Mouse (Mus musculus): ENCODE results near the gene Pdpk1. TPM values are rescaled to one million over a fixed set of nuclear protein-coding genes. Genes with fewer than 3 reads are reported as not detected.

Gene Pdpk1
- total RNA-seq (2023; ENCODE audit: inconsistent age): 64.1 to 73.9 TPM (median 67.7 TPM) in 4 replicates

DNA sequence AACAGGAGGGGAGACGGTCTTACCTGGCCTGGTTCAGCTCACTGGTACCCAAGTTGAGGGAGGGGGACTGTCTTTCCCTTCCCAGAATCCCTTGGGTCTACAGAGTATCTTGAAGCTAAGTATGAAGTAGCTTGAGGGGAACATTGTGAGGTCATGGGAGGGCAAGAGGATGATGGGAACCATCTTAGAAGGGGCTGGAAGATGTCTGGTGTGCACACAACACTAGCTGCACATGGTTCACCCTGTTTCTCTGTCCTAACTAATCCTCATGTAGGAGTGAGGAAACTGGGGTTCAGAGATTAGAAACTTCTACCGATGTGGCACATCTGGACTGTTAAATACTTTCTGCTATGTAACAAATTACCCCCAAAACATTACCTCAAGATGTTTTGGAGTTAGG, at the start of gene Pdpk1:
TSS of gene Pdpk1 (minus strand) at position 101 of the 400 bp plus-strand sequence.

DNA sequence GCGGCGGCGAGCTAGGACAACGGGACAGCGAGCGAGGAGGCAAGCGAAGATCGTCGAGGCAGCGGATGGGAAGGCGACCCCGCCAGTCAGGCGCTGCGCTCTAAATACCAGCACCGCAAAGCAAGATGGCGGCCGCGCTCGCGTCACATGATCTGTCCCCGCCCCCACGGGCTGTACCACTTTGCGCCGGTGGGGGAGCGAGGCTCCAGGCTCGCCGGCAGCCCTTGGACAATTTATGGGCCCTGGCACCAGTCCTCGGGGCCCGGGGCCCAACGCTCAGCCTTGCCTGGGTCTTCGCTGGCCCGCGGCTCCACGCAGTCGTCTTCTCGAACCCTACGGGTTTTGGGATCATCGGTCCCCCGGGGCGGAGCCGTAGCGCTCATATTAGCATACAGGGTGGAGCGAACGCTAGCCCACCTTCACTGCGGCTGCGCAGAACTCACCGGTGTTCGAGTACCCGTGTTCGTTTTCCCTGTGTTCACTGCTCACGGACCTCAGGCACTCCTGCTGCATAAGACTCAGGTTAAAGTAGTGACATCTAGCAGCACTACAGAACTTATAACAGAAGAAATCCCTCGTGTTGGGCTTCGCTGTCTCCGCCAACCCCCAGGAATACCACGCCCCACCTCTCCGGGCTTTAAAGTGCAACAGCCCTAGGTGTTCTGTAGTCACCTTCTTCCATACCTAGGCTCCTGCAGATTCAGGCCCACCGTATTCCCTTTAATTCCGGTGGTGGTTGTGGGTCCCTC, 18.8 kb upstream of the Pdpk1 start, which contains the start of gene Atp6v0c:
TSS of gene Atp6v0c (minus strand) at position 386 of the 749 bp plus-strand sequence.

DNA sequence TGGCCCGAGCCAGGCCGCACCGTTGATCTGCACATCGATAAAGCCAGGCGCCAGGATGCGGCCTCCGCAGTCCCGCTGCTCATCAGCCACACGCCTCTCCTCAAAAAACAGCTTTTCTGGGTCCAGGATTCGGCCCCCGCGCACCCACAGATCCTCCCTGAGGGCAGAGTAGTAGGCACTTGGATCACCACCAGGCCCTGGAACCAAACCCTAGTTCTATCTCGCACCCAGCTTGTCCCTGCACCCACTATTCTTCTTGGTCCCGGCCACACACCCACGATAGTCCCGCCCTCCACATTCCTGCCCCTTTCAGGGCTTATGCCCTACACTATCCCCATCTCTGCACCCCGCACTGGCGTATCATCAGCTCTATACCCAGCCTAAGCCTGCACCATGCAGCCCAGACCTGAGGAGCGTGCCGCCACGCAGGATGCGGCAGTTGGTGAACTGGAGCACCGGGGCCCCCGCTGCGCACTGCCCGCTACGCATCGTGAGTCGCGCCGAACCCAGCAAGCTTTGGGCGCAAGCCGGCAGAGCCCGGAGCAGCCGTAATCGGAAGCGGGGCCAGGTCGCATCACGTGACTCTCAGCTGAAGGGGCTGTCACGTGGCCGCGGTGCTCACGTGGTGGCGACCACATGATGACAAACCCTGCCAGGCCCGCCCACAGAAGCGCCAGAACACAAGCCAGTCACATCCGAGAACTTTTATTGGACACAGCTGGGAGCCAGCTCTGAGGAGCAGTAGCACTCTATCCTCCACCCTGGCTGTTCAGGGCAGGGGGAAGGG, 12.6 kb upstream of the Pdpk1 start, which contains the start of gene Amdhd2:
TSS of gene Amdhd2 (minus strand) at position 591 of the 787 bp plus-strand sequence.

DNA sequence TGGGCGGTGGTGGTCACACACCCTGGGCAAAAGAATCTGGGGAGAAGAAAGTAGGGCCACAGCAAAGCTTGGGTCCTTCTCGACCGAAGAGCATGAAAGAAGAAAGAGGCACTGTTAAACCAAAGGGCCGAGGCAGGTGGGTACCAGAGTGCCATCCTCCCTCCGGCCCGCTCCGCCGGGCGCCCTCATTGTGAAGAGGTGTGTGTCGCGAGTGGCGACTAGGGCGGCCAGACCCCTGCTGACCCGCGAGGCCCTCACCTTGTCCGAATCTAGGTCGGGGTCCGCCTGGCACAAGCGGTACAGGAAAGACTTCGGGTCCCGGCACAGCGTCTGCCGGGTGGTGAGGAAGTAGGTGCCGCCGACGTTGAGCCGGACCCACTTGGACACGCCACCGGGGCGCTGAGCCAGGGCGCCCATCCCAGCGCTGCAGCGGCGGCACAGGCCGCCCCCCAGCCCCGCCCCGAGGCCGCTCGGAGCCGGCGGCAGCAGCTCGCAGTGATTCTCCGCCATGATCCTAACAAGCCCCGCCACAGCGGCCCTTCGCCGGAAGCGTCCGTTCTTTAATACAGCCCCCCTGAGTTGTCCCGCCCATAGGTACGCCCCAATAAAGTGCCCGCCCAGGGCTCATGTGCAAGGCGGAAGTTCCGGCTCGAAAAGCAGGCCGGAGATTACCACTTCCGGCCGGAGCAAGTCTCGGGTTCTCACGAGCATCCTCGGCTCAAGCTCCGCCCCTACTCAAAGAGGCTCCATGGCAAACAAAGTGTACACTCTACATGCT, 77.6 kb downstream of the Pdpk1 start, which contains the start of gene Kctd5:
TSS of gene Kctd5 (minus strand) at position 567 of the 778 bp plus-strand sequence.

DNA sequence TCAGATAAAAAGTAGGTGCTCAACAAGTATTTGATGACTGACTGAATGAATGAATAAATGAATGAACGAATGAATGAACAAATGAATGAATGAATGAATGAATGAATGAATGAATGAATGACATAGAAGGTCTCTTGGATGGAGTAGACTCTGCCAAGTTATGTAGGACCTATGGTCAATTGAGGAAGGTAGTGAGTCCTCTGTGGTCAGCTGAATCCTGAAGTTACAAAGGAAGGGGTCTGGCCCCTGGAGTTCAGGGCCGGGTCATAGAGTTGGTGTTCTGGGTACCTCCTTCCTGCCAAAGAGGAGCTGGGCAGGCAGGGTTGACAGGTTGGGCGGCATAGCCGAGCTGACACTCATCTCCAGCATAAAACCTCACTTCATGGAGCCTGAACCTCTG, 112.9 kb downstream of the Pdpk1 start, which contains the start of gene Prss27:
TSS of gene Prss27 (plus strand) at position 301 of the 400 bp plus-strand sequence.

Other genes starting within 250 kb of the Pdpk1 start
- gene Dcpp3, start 233.5 kb downstream of the Pdpk1 start, total RNA-seq (2023; ENCODE audit: inconsistent age): not detected in 4 replicates
- gene Sbp, start 209.3 kb downstream of the Pdpk1 start, total RNA-seq (2023; ENCODE audit: inconsistent age): not detected in 4 replicates
- not detected in 4 replicates for gene Sbpl, start 195.7 kb downstream of the Pdpk1 start, total RNA-seq (2023; ENCODE audit: inconsistent age)
- gene Prss30, start 170.4 kb downstream of the Pdpk1 start, total RNA-seq (2023; ENCODE audit: inconsistent age): not detected in 4 replicates
- not detected in 4 replicates for gene Prss22, start 152.8 kb downstream of the Pdpk1 start, total RNA-seq (2023; ENCODE audit: inconsistent age)
- gene Prss27, start 112.8 kb downstream of the Pdpk1 start, total RNA-seq (2023; ENCODE audit: inconsistent age): not detected in 4 replicates
- 28.2 to 33.1 TPM (median 30.9 TPM) in 4 replicates for gene Kctd5, start 77.4 kb downstream of the Pdpk1 start, total RNA-seq (2023; ENCODE audit: inconsistent age)
- gene Amdhd2, start 12.8 kb upstream of the Pdpk1 start, total RNA-seq (2023; ENCODE audit: inconsistent age): 35.6 to 45.5 TPM (median 38.6 TPM) in 4 replicates
- gene Atp6v0c, start 18.8 kb upstream of the Pdpk1 start, total RNA-seq (2023; ENCODE audit: inconsistent age): 233 to 260 TPM (median 250 TPM) in 4 replicates
- gene Tbc1d24, start 54.6 kb upstream of the Pdpk1 start, total RNA-seq (2023; ENCODE audit: inconsistent age): 0.61 to 1.9 TPM (median 0.68 TPM) in 4 replicates
- 0.19 to 0.48 TPM (median 0.32 TPM) in 4 replicates for gene Ntn3, start 58.6 kb upstream of the Pdpk1 start, total RNA-seq (2023; ENCODE audit: inconsistent age)
- 7.8 to 10.4 TPM (median 9.1 TPM) in 4 replicates for gene Tedc2, start 69.9 kb upstream of the Pdpk1 start, total RNA-seq (2023; ENCODE audit: inconsistent age)
- gene Ccnf, start 100.6 kb upstream of the Pdpk1 start, total RNA-seq (2023; ENCODE audit: inconsistent age): 8.9 to 15.0 TPM (median 12.2 TPM) in 4 replicates
- gene Abca17, start 200.1 kb upstream of the Pdpk1 start, total RNA-seq (2023; ENCODE audit: inconsistent age): 0.09 to 0.30 TPM (median 0.14 TPM) in 4 replicates
- 50.7 to 55.1 TPM (median 52.7 TPM) in 4 replicates for gene Abca3, start 201.0 kb upstream of the Pdpk1 start, total RNA-seq (2023; ENCODE audit: inconsistent age)